Mouse (Mus musculus): ENCODE results near the gene Cacna1s. TPM values are rescaled to one million over a fixed set of nuclear protein-coding genes. Genes with fewer than 3 reads are reported as not detected.

Cacna1s gene
- polyA plus RNA-seq, 1 experiment from 2014 or later = 0.39 TPM

- H3K27ac ChIP-seq (ENCODE audit: low read length) = no peak overlapping the region
- no peak overlapping the region for H3K4me3 ChIP-seq (ENCODE audit: low read depth, low read length)
- no peak overlapping the region for H3K9ac ChIP-seq (ENCODE audit: low read depth, low read length)
- 31% methylated on average over 8 of the region's 8 CpGs for WGBS
- H3K36me3 ChIP-seq (ENCODE audit: control insufficient read depth, insufficient read depth, low read length) = no peaks in the 10 kb centered on the region
- no peaks in the 10 kb centered on the region for H3K27me3 ChIP-seq (ENCODE audit: control insufficient read depth, insufficient read depth, low read depth, low read length)
- peaks cover 5% of the 10 kb centered on the region; the same call in 1 of the 2 replicates for H3K4me1 ChIP-seq (ENCODE audit: control insufficient read depth, insufficient read depth, low read length)
- H3K9me3 ChIP-seq (replicated peaks; ENCODE audit: control insufficient read depth, low read length, poor library complexity, severe bottlenecking) = no peaks in the 10 kb centered on the region
- no peak for ATAC-seq
- H3K4me2 ChIP-seq (ENCODE audit: low read length) = no peak overlapping the region
Measured at GRCm38 (mm10) chr1:136118875-136119274, 66.3 kb downstream of the Cacna1s start.

- Histone ChIP-seq H3K36me3 (ENCODE audit: control insufficient read depth, insufficient read depth, low read length) (no peaks in the 10 kb centered on the region), H3K4me2 (ENCODE audit: low read length) (no peak overlapping the region), H3K27ac (ENCODE audit: low read length) (no peak overlapping the region), H3K9me3 (replicated peaks; ENCODE audit: control insufficient read depth, low read length, poor library complexity, severe bottlenecking) (no peaks in the 10 kb centered on the region), H3K9ac (ENCODE audit: low read depth, low read length) (no peak overlapping the region), H3K4me3 (ENCODE audit: low read depth, low read length) (no peak overlapping the region), H3K4me1 (ENCODE audit: control insufficient read depth, insufficient read depth, low read length) (peaks cover 5% of the 10 kb centered on the region; the same call in 1 of the 2 replicates), H3K27me3 (ENCODE audit: control insufficient read depth, insufficient read depth, low read depth, low read length) (no peaks in the 10 kb centered on the region)
- no peak for ATAC-seq
- WGBS = 68% methylated on average over 7 of the region's 7 CpGs
Measured at GRCm38 (mm10) chr1:136119571-136120262, 67.2 kb downstream of the Cacna1s start.

- peaks cover 5% of the 10 kb centered on the region; the same call in 1 of the 2 replicates for H3K4me1 ChIP-seq (ENCODE audit: control insufficient read depth, insufficient read depth, low read length)
- H3K4me3 ChIP-seq (ENCODE audit: low read depth, low read length) = no peak overlapping the region
- no peak overlapping the region for H3K4me2 ChIP-seq (ENCODE audit: low read length)
- H3K27ac ChIP-seq (ENCODE audit: low read length) = no peak overlapping the region
- no peaks in the 10 kb centered on the region for H3K27me3 ChIP-seq (ENCODE audit: control insufficient read depth, insufficient read depth, low read depth, low read length)
- no peak for ATAC-seq
- no peaks in the 10 kb centered on the region for H3K36me3 ChIP-seq (ENCODE audit: control insufficient read depth, insufficient read depth, low read length)
- no peak overlapping the region for H3K9ac ChIP-seq (ENCODE audit: low read depth, low read length)
- WGBS = 67% methylated on average over 1 of the region's 1 CpGs
- H3K9me3 ChIP-seq (replicated peaks; ENCODE audit: control insufficient read depth, low read length, poor library complexity, severe bottlenecking) = no peaks in the 10 kb centered on the region
Measured at GRCm38 (mm10) chr1:136120263-136120603, 67.7 kb downstream of the Cacna1s start.

GRCm38 (mm10) chr1:136120785-136121184, 68.2 kb downstream of the Cacna1s start:
- no peak for ATAC-seq
- no peaks in the 10 kb centered on the region for H3K27me3 ChIP-seq (ENCODE audit: control insufficient read depth, insufficient read depth, low read depth, low read length)
- no peak overlapping the region for H3K9ac ChIP-seq (ENCODE audit: low read depth, low read length)
- no peak overlapping the region for H3K4me3 ChIP-seq (ENCODE audit: low read depth, low read length)
- WGBS = 47% methylated on average over 6 of the region's 6 CpGs
- peaks cover 5% of the 10 kb centered on the region; the same call in 1 of the 2 replicates for H3K4me1 ChIP-seq (ENCODE audit: control insufficient read depth, insufficient read depth, low read length)
- H3K9me3 ChIP-seq (replicated peaks; ENCODE audit: control insufficient read depth, low read length, poor library complexity, severe bottlenecking) = no peaks in the 10 kb centered on the region
- H3K4me2 ChIP-seq (ENCODE audit: low read length) = no peak overlapping the region
- H3K36me3 ChIP-seq (ENCODE audit: control insufficient read depth, insufficient read depth, low read length) = no peaks in the 10 kb centered on the region
- no peak overlapping the region for H3K27ac ChIP-seq (ENCODE audit: low read length)

GRCm38 (mm10) chr1:136122030-136122429, 69.5 kb downstream of the Cacna1s start:
- H3K4me3 ChIP-seq (ENCODE audit: low read depth, low read length) = no peak overlapping the region
- no peak overlapping the region for H3K9ac ChIP-seq (ENCODE audit: low read depth, low read length)
- H3K27ac ChIP-seq (ENCODE audit: low read length) = no peak overlapping the region
- no peaks in the 10 kb centered on the region for H3K27me3 ChIP-seq (ENCODE audit: control insufficient read depth, insufficient read depth, low read depth, low read length)
- no peak for ATAC-seq
- peaks cover 5% of the 10 kb centered on the region; the same call in 1 of the 2 replicates for H3K4me1 ChIP-seq (ENCODE audit: control insufficient read depth, insufficient read depth, low read length)
- H3K36me3 ChIP-seq (ENCODE audit: control insufficient read depth, insufficient read depth, low read length) = no peaks in the 10 kb centered on the region
- no peak overlapping the region for H3K4me2 ChIP-seq (ENCODE audit: low read length)
- 84% methylated on average over 8 of the region's 8 CpGs for WGBS
- H3K9me3 ChIP-seq (replicated peaks; ENCODE audit: control insufficient read depth, low read length, poor library complexity, severe bottlenecking) = no peaks in the 10 kb centered on the region

GRCm38 (mm10) chr1:136126159-136126765, 73.7 kb downstream of the Cacna1s start:
- Histone ChIP-seq H3K4me3 (ENCODE audit: low read depth, low read length) (no peak overlapping the region), H3K27me3 (ENCODE audit: control insufficient read depth, insufficient read depth, low read depth, low read length) (no peaks in the 10 kb centered on the region), H3K36me3 (ENCODE audit: control insufficient read depth, insufficient read depth, low read length) (no peaks in the 10 kb centered on the region), H3K27ac (ENCODE audit: low read length) (no peak overlapping the region), H3K9me3 (replicated peaks; ENCODE audit: control insufficient read depth, low read length, poor library complexity, severe bottlenecking) (no peaks in the 10 kb centered on the region), H3K4me2 (ENCODE audit: low read length) (no peak overlapping the region), H3K9ac (ENCODE audit: low read depth, low read length) (no peak overlapping the region), H3K4me1 (ENCODE audit: control insufficient read depth, insufficient read depth, low read length) (peaks cover 9% of the 10 kb centered on the region)
- WGBS = 83% methylated on average over 10 of the region's 10 CpGs
- ATAC-seq = no peak

- H3K4me1 ChIP-seq (ENCODE audit: control insufficient read depth, insufficient read depth, low read length) = peaks cover 9% of the 10 kb centered on the region
- no peak overlapping the region for H3K4me3 ChIP-seq (ENCODE audit: low read depth, low read length)
- no peaks in the 10 kb centered on the region for H3K36me3 ChIP-seq (ENCODE audit: control insufficient read depth, insufficient read depth, low read length)
- H3K9ac ChIP-seq (ENCODE audit: low read depth, low read length) = no peak overlapping the region
- 84% methylated on average over 10 of the region's 10 CpGs for WGBS
- no peak overlapping the region for H3K27ac ChIP-seq (ENCODE audit: low read length)
- no peak for ATAC-seq
- H3K27me3 ChIP-seq (ENCODE audit: control insufficient read depth, insufficient read depth, low read depth, low read length) = no peaks in the 10 kb centered on the region
- no peaks in the 10 kb centered on the region for H3K9me3 ChIP-seq (replicated peaks; ENCODE audit: control insufficient read depth, low read length, poor library complexity, severe bottlenecking)
- no peak overlapping the region for H3K4me2 ChIP-seq (ENCODE audit: low read length)
Measured at GRCm38 (mm10) chr1:136126895-136127294, 74.3 kb downstream of the Cacna1s start.

- Histone ChIP-seq H3K4me2 (ENCODE audit: low read length) (no peak overlapping the region), H3K4me1 (ENCODE audit: control insufficient read depth, insufficient read depth, low read length) (peaks cover 9% of the 10 kb centered on the region), H3K27ac (ENCODE audit: low read length) (no peak overlapping the region), H3K27me3 (ENCODE audit: control insufficient read depth, insufficient read depth, low read depth, low read length) (no peaks in the 10 kb centered on the region), H3K4me3 (ENCODE audit: low read depth, low read length) (no peak overlapping the region), H3K36me3 (ENCODE audit: control insufficient read depth, insufficient read depth, low read length) (no peaks in the 10 kb centered on the region), H3K9ac (ENCODE audit: low read depth, low read length) (no peak overlapping the region), H3K9me3 (replicated peaks; ENCODE audit: control insufficient read depth, low read length, poor library complexity, severe bottlenecking) (no peaks in the 10 kb centered on the region)
- ATAC-seq = no peak
- 79% methylated on average over 3 of the region's 3 CpGs for WGBS
Measured at GRCm38 (mm10) chr1:136127856-136128255, 75.3 kb downstream of the Cacna1s start.

GRCm38 (mm10) chr1:136128416-136128815, 75.9 kb downstream of the Cacna1s start:
- H3K36me3 ChIP-seq (ENCODE audit: control insufficient read depth, insufficient read depth, low read length) = no peaks in the 10 kb centered on the region
- 64% methylated on average over 5 of the region's 5 CpGs for WGBS

More at GRCm38 (mm10) chr1:136128416-136128815, 75.9 kb downstream of the Cacna1s start:
- H3K27me3 ChIP-seq (ENCODE audit: control insufficient read depth, insufficient read depth, low read depth, low read length) = no peaks in the 10 kb centered on the region
- no peak overlapping the region for H3K4me3 ChIP-seq (ENCODE audit: low read depth, low read length)
- H3K9me3 ChIP-seq (replicated peaks; ENCODE audit: control insufficient read depth, low read length, poor library complexity, severe bottlenecking) = no peaks in the 10 kb centered on the region
- H3K27ac ChIP-seq (ENCODE audit: low read length) = no peak overlapping the region
- ATAC-seq = no peak
- no peak overlapping the region for H3K9ac ChIP-seq (ENCODE audit: low read depth, low read length)
- H3K4me2 ChIP-seq (ENCODE audit: low read length) = no peak overlapping the region
- H3K4me1 ChIP-seq (ENCODE audit: control insufficient read depth, insufficient read depth, low read length) = peaks cover 9% of the 10 kb centered on the region

Data from midbrain, embryonic 16.5 days (tissue).